Mouse (Mus musculus) left cerebral cortex, adult 8-10 months (tissue): ENCODE data around the gene Srsf11. TPM values are rescaled to one million over a fixed set of nuclear protein-coding genes. Genes with fewer than 3 reads are reported as not detected.

ENCODE experiments used
- DNase-seq, 2 experiments: peaks; one replicate each; pipeline ENCODE4 v3.0.0; 2022; ENCODE audit warnings: low spot score in 2 of 2
- total RNA-seq, 4 experiments: library from RNA; stranded (reverse); gene quantifications; 2 replicates each; pipeline ENCODE4 v1.2.4; 2022

Srsf11 gene
- total RNA-seq, 4 experiments from 2014 or later = 132 to 164 (median 147) TPM

GRCm38 (mm10) chr3:157993322-157993721 lies 43.1 kb downstream of the Srsf11 start:
- no peak for DNase-seq

GRCm38 (mm10) chr3:157979619-157980018 lies 56.8 kb downstream of the Srsf11 start:
- DNase-seq = no peak

GRCm38 (mm10) chr3:157973236-157973635 lies 63.2 kb downstream of the Srsf11 start:
- no peak for DNase-seq

- no peak for DNase-seq
Observed at GRCm38 (mm10) chr3:157971151-157971550, 65.3 kb downstream of the Srsf11 start.

Other genes starting within 250 kb of the Srsf11 start
- 1 to 10 TPM; 3.5 to 6.3 (median 4.9) TPM for gene Cth, start 111.6 kb downstream of the Srsf11 start, total RNA-seq
- 10 to 100 TPM; 79.1 to 86.6 (median 84.7) TPM for gene Ankrd13c, start 89.4 kb downstream of the Srsf11 start, total RNA-seq
- 10 to 100 TPM; 25.1 to 35.1 (median 30.8) TPM for gene Lrrc40, start within 50 bp of the Srsf11 start, total RNA-seq